Mouse (Mus musculus) stomach, embryonic 14.5 days (tissue): ENCODE data around the gene Dlg4. TPM values are rescaled to one million over a fixed set of nuclear protein-coding genes. Genes with fewer than 3 reads are reported as not detected.

Experiments used
- ATAC-seq: fragments of 200-750 bp; cut with Nextera tagmentation; 2 replicates; pipeline ENCODE4 v1.8.0; 2017; ENCODE audit warnings: low read depth, moderate TSS enrichment; ENCODE audit not compliant: insufficient number of reproducible peaks, insufficient read depth, low FRiP score
- H3K27ac ChIP-seq: fragments of 300-500 bp; sonication (generic); 2 replicates; pipeline ENCODE4 v1.5.1; 2014; ENCODE audit warnings: mild to moderate bottlenecking, low read length, moderate library complexity, mixed read lengths
- H3K27me3 ChIP-seq: fragments of 300-500 bp; sonication (generic); 2 replicates; pipeline ENCODE4 v1.6.1; 2014; ENCODE audit warnings: low read length, control low read depth, mixed read lengths; ENCODE audit not compliant: control insufficient read depth, insufficient read depth
- H3K36me3 ChIP-seq: fragments of 300-500 bp; sonication (generic); 2 replicates; pipeline ENCODE4 v1.6.1; 2014; ENCODE audit warnings: mild to moderate bottlenecking, control low read depth, low read length, moderate library complexity, mixed read lengths; ENCODE audit not compliant: control insufficient read depth, insufficient read depth
- H3K4me1 ChIP-seq: fragments of 300-500 bp; sonication (generic); 2 replicates; pipeline ENCODE4 v1.6.1; 2014; ENCODE audit warnings: low read length, control low read depth, mixed read lengths; ENCODE audit not compliant: control insufficient read depth, insufficient read depth
- H3K4me2 ChIP-seq: fragments of 300-500 bp; sonication (generic); replicated peaks from 2 replicates; pipeline ENCODE4 v1.6.1; 2014; ENCODE audit warnings: low read depth, low read length, control low read depth
- H3K4me3 ChIP-seq: fragments of 300-500 bp; sonication (generic); 2 replicates; pipeline ENCODE4 v1.5.1; 2014; ENCODE audit warnings: low read depth, low read length, control low read depth
- H3K9ac ChIP-seq: fragments of 300-500 bp; sonication (generic); replicated peaks from 2 replicates; pipeline ENCODE4 v1.6.1; 2014; ENCODE audit warnings: low read depth, mild to moderate bottlenecking, control low read depth, low read length, moderate library complexity, mixed read lengths
- H3K9me3 ChIP-seq: fragments of 300-500 bp; sonication (generic); 2 replicates; pipeline ENCODE4 v1.6.1; 2016; ENCODE audit warnings: low read depth, low read length, control low read depth; ENCODE audit not compliant: control insufficient read depth
- WGBS: fragments of 180-500 bp; shearing (Covaris S2); extraction: QIAGEN DNeasy Blood & Tissue Kit; methylation state at CpG from one replicate; pipeline ENCODE4 v1.1.7; 2014; 5-methylcytosine and 5-hydroxymethylcytosine counted together
- polyA plus RNA-seq: library from polyadenylated mRNA; unstranded; fragments of >200 nt; fragmentation: Nextera tagmentation; extraction: Ambion mirVana; gene quantifications from 2 replicates; pipeline ENCODE4 v1.2.1, GENCODE M21; 2014

The Dlg4 gene
- polyA plus RNA-seq, 1 experiment from 2014 or later: 13.8 TPM

DNA sequence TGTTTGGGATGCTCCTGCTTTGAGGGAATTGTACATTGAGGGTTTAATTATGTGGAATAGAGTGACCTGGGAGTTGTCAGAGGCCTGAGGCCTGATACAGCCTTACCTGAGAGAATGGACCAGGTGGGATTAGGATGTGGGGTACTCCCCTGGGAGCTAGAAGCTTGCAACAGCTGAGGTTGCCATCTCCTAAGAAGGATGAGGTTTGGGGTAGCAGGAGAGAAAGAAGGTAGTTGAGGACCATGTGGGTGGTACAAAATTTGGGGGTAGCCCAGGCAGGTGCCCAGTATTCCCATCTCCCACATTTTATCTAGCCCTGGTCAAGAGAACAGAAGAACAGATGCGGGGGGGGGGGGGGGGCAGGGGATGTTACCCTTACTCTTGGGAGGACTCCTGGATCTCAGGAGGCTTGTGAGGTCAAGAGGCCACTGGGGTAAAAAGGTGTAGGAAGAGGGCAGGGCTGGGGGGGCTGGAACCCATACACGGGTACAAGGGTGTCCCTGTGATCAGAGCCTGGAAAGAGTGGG lies 2.8 kb downstream of the Dlg4 start:
- WGBS: 23% methylated on average over 2 of the region's 2 CpGs
- peaks cover 43% of the 10 kb centered on the region for H3K4me1 ChIP-seq
- ATAC-seq: no peak
- no peaks in the 10 kb centered on the region for H3K27me3 ChIP-seq
- peak overlapping the region; percentile 86 for H3K4me2 ChIP-seq
- H3K27ac ChIP-seq: peak overlapping the region; percentile 58; the same call in 1 of the 2 replicates
- peak overlapping the region; percentile 62 for H3K4me3 ChIP-seq
- H3K9ac ChIP-seq: no peak overlapping the region
- no peaks in the 10 kb centered on the region for H3K9me3 ChIP-seq
- no peaks in the 10 kb centered on the region for H3K36me3 ChIP-seq

DNA sequence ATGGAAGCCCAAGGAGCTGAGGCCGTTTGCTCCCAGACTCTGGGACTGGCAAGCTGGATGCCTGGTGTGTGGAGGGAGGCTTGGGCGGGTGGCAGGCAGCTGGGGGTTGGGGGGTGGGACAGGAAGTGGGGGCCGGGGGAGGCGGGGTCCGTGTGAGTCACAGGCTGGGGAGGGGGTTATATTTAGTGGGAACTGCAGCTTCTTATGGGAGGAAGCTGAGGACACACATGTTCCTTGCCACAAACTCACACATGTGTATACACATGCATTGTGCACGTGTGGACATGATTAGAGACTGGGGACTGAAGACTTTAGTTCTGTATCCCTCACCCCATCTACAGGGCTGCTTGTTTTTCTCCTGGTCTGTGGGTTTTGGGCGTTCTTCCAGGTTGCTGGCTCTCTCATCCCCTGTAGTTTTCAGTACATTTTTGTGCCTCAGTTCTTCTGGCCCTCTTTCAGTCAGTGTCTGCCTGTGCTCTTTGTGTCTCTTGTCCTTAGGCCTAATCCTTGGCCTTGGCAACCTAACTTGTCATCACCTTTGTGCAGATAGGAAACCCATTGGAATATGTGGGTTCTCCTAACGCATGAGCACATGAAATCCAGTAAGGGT lies 3.4 kb downstream of the Dlg4 start:
- Histone ChIP-seq H3K4me2 (peak overlapping the region; percentile 86), H3K27me3 (no peaks in the 10 kb centered on the region), H3K4me1 (peaks cover 40% of the 10 kb centered on the region), H3K36me3 (no peaks in the 10 kb centered on the region), H3K9ac (no peak overlapping the region), H3K4me3 (peak overlapping the region; percentile 62), H3K27ac (peak overlapping the region; percentile 58), H3K9me3 (no peaks in the 10 kb centered on the region)
- ATAC-seq: no peak
- WGBS: 16% methylated on average over 8 of the region's 8 CpGs

DNA sequence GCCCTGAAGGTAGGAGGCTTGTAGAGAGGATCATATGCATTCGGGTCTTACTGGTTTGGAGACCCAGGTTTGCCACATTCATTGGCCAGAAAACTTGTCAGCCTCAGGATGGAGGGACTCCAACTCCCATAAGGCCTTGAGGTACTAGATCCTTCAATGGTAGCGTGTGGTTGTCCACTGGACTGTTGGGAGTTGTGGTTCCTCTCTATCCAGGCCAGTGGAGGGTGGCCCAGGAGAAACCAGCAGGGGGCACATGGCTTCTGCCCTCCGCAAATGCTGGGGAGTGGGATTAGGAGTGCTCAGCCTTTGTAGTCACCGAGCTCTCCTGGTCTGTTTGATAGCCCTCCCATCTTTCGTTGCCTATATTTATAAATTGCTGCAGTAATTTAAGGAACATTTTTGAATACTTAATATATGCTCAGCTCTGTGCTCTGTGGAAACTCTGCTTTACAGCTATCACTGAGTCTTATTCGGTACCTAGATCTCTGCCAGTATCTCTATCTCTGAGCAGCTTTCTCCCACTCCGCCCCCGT lies 4.1 kb downstream of the Dlg4 start:
- peak overlapping the region; percentile 86 for H3K4me2 ChIP-seq
- H3K4me3 ChIP-seq: peak overlapping the region; percentile 62
- H3K36me3 ChIP-seq: no peaks in the 10 kb centered on the region
- H3K9ac ChIP-seq: no peak overlapping the region
- ATAC-seq: peak; percentile 85
- WGBS: 0% methylated on average over 8 of the region's 8 CpGs
- H3K4me1 ChIP-seq: peaks cover 41% of the 10 kb centered on the region
- H3K27ac ChIP-seq: peak overlapping the region; percentile 58
- no peaks in the 10 kb centered on the region for H3K27me3 ChIP-seq
- H3K9me3 ChIP-seq: no peaks in the 10 kb centered on the region

DNA sequence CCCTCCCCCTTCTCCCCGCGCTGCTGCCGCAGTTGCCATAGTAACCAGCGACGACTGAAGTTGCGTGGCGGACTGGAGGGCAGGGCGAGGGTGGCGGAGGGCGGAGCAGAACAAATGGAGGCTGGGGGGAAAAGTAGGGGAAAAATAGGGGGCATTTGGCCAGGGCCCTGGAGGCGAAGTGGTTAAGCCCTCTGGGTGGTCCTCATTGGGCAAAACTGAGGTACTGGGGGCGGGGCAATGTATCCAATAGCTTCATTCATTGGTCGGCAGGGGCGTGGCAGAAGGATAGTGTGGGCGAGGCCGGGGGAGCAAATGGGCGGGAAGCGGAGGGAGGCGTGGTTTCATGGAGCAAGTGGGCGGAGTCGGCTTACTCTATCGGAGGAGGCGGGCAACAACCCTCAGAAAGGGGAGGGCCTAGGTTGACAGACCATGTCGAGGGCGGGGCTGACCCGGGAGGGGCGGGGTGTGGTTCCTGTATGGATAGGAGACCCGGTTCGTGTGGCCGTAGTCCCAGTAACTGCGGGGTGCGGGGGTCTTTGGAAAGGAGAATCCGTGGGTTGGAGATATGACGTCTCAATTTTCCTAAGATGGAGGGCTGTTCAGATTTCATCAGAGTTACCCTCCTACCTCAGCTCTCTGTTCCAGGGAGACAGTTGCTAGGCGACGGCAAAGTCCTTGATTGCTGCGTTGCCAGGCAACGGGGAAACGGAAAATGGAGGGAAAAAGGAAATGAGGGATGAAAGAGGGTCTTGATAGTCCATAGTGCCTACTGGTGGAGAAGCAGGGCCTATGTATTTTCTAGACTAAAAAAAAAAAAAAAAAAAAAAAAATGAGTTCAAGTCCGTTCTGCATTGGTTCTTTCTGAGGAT lies 4.8 kb downstream of the Dlg4 start:
- peak; percentile 76 for ATAC-seq
- Histone ChIP-seq H3K27me3 (no peaks in the 10 kb centered on the region), H3K9ac (no peak overlapping the region), H3K36me3 (no peaks in the 10 kb centered on the region), H3K4me3 (peak overlapping the region; percentile 62), H3K9me3 (no peaks in the 10 kb centered on the region), H3K4me1 (peaks cover 46% of the 10 kb centered on the region), H3K4me2 (peak overlapping the region; percentile 86), H3K27ac (peak overlapping the region; percentile 58)
- WGBS: 2% methylated on average over 40 of the region's 40 CpGs

- peak overlapping the region; percentile 30 for H3K4me3 ChIP-seq
- H3K36me3 ChIP-seq: no peaks in the 10 kb centered on the region
- peaks cover 56% of the 10 kb centered on the region for H3K4me1 ChIP-seq
- H3K9me3 ChIP-seq: no peaks in the 10 kb centered on the region
- H3K27me3 ChIP-seq: no peaks in the 10 kb centered on the region
- peak overlapping the region; percentile 28; the same call in 1 of the 2 replicates for H3K9ac ChIP-seq
- no peak for ATAC-seq
- peak overlapping the region; percentile 57 for H3K4me2 ChIP-seq
- H3K27ac ChIP-seq: peak overlapping the region; percentile 44; the same call in 1 of the 2 replicates
- 5% methylated on average over 17 of the region's 29 CpGs for whole genome bisulfite sequencing
Observed at GRCm38 (mm10) chr11:70023481-70024150, 6.9 kb downstream of the Dlg4 start.

GRCm38 (mm10) chr11:70024151-70024514 lies 7.4 kb downstream of the Dlg4 start:
- H3K27ac ChIP-seq: no peak overlapping the region
- peak overlapping the region; percentile 30 for H3K4me3 ChIP-seq
- H3K27me3 ChIP-seq: no peaks in the 10 kb centered on the region
- no peaks in the 10 kb centered on the region for H3K36me3 ChIP-seq
- peak overlapping the region; percentile 57 for H3K4me2 ChIP-seq
- whole genome bisulfite sequencing: 20% methylated on average over 6 of the region's 6 CpGs
- H3K9me3 ChIP-seq: no peaks in the 10 kb centered on the region
- no peak for ATAC-seq
- peak overlapping the region; percentile 28; the same call in 1 of the 2 replicates for H3K9ac ChIP-seq
- H3K4me1 ChIP-seq: peaks cover 60% of the 10 kb centered on the region

DNA sequence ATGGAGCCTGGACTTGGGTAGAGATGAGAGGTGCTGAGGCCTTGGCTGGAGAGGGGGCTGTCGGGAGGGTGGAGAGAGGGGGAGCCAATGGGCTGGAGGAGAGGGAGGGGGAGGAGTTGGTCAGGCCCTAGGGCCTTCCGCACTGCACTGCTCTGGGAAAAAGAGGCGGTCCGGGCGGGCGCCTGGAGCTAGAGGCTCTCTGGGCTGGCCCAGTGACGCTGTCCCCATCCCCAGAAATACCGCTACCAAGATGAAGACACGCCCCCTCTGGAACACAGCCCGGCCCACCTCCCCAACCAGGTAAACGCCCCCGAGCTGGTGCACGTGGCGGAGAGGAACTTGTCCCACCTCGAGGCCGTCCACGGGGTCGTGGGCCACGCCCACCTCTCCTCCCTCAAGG lies 9.9 kb downstream of the Dlg4 start:
- H3K4me3 ChIP-seq: peak overlapping the region; percentile 33
- ATAC-seq: peak; percentile 66

GRCm38 (mm10) chr11:70027397-70027796 lies 10.7 kb downstream of the Dlg4 start:
- Histone ChIP-seq H3K9ac (no peak overlapping the region), H3K36me3 (peaks cover 12% of the 10 kb centered on the region), H3K27ac (peak overlapping the region; percentile 85; the same call in 1 of the 2 replicates), H3K4me2 (peak overlapping the region; percentile 57), H3K4me3 (peak overlapping the region; percentile 33), H3K27me3 (no peaks in the 10 kb centered on the region), H3K9me3 (no peaks in the 10 kb centered on the region), H3K4me1 (peaks cover 52% of the 10 kb centered on the region)
- ATAC-seq: no peak
- WGBS: 46% methylated on average over 9 of the region's 9 CpGs

More for the DNA sequence above, 9.9 kb downstream of the Dlg4 start:
- H3K4me1 ChIP-seq: peaks cover 52% of the 10 kb centered on the region
- H3K4me2 ChIP-seq: peak overlapping the region; percentile 57
- 4% methylated on average over 19 of the region's 19 CpGs for WGBS
- H3K27ac ChIP-seq: peak overlapping the region; percentile 85; the same call in 1 of the 2 replicates
- no peaks in the 10 kb centered on the region for H3K27me3 ChIP-seq
- peaks cover 10% of the 10 kb centered on the region for H3K36me3 ChIP-seq
- H3K9me3 ChIP-seq: no peaks in the 10 kb centered on the region
- H3K9ac ChIP-seq: peak overlapping the region; percentile 28; the same call in 1 of the 2 replicates
